Mouse (Mus musculus) spleen, embryonic (tissue): Measurements from ENCODE around the gene Smc5.

ENCODE experiments used
- CTCF ChIA-PET: fragments of 350-600 bp; sonication (Branson Sonifier 250); formaldehyde crosslinking; loops from one replicate; lab custom pipeline; 2022; lab: Charles Lee

The Smc5 gene

GRCm38 (mm10) chr19:23273355-23274053, at the start of gene Smc5:
Gene Smc5, minus strand, starts transcription at chr19:23273897.
- CTCF ChIA-PET: no interaction called here

GRCm38 (mm10) chr19:23323107-23323506, 49.4 kb upstream of the Smc5 start:
- CTCF ChIA-PET: no interaction called here

- CTCF ChIA-PET: no interaction called here
Measured at GRCm38 (mm10) chr19:23317989-23318358, 44.3 kb upstream of the Smc5 start.

- CTCF ChIA-PET: no interaction called here
Measured at GRCm38 (mm10) chr19:23317295-23317988, 43.7 kb upstream of the Smc5 start.

- CTCF ChIA-PET: interaction anchor here (0.7 kb wide), 1 partner anchor 106 kb away, joined by 10 read pairs; no protein-coding TSS in a partner anchor
Measured at GRCm38 (mm10) chr19:23316851-23317250, 43.2 kb upstream of the Smc5 start.

GRCm38 (mm10) chr19:23309979-23310378, 36.3 kb upstream of the Smc5 start:
- CTCF ChIA-PET: no interaction called here

GRCm38 (mm10) chr19:23306671-23307070, 33.0 kb upstream of the Smc5 start:
- CTCF ChIA-PET: no interaction called here

- CTCF ChIA-PET: no interaction called here
Measured at GRCm38 (mm10) chr19:23299987-23300386, 26.3 kb upstream of the Smc5 start.

GRCm38 (mm10) chr19:23298917-23299316, 25.2 kb upstream of the Smc5 start:
- CTCF ChIA-PET: interaction anchor here (0.7 kb wide), 1 partner anchor 496 kb away, joined by 3 read pairs; no protein-coding TSS in a partner anchor

GRCm38 (mm10) chr19:23297191-23297590, 23.5 kb upstream of the Smc5 start:
- CTCF ChIA-PET: no interaction called here

- CTCF ChIA-PET: no interaction called here
Measured at GRCm38 (mm10) chr19:23289251-23289650, 15.6 kb upstream of the Smc5 start.

GRCm38 (mm10) chr19:23281911-23282660, 8.4 kb upstream of the Smc5 start:
- CTCF ChIA-PET: no interaction called here

- CTCF ChIA-PET: no interaction called here
Measured at GRCm38 (mm10) chr19:23274054-23274724, 492 bp upstream of the Smc5 start.

- CTCF ChIA-PET: no interaction called here
Measured at GRCm38 (mm10) chr19:23256771-23257170, 16.9 kb downstream of the Smc5 start.

GRCm38 (mm10) chr19:23246473-23246872, 27.2 kb downstream of the Smc5 start:
- CTCF ChIA-PET: no interaction called here

GRCm38 (mm10) chr19:23225065-23225464, 48.6 kb downstream of the Smc5 start:
- CTCF ChIA-PET: no interaction called here

GRCm38 (mm10) chr19:23214326-23214725, 59.4 kb downstream of the Smc5 start:
- CTCF ChIA-PET: no interaction called here

GRCm38 (mm10) chr19:23211325-23211724, 62.4 kb downstream of the Smc5 start:
- CTCF ChIA-PET: interaction anchor here (0.5 kb wide), 1 partner anchor 105 kb away, joined by 10 read pairs; no protein-coding TSS in a partner anchor

- CTCF ChIA-PET: interaction anchor here (0.7 kb wide), 1 partner anchor 197 kb away, joined by 3 read pairs; no protein-coding TSS in a partner anchor
Measured at GRCm38 (mm10) chr19:23203505-23204053, 70.1 kb downstream of the Smc5 start.

GRCm38 (mm10) chr19:23202106-23202505, 71.6 kb downstream of the Smc5 start:
- CTCF ChIA-PET: no interaction called here

GRCm38 (mm10) chr19:23193076-23193475, 80.6 kb downstream of the Smc5 start:
- CTCF ChIA-PET: no interaction called here
